Mouse (Mus musculus): ENCODE measurements at regions not wholly inside any gene's neighbourhood (a gene's known extent, or its start where the extent isn't known, plus 50 kb on each side); places are given as distances from the start of the nearest gene placed in this dataset.

GRCm38 (mm10) chr12:7537389-7537788, 440.1 kb upstream of the Apob start:
- H3K4me3 ChIP-seq (replicated peaks), result no peak overlapping the region
- no peaks in the 10 kb centered on the region for H3K4me1 ChIP-seq
- ATAC-seq (ENCODE audit: insufficient number of reproducible peaks, low FRiP score, low TSS enrichment, low read depth), result no peak

GRCm38 (mm10) chr12:7543281-7543981, 434.0 kb upstream of the Apob start:
- no peak for ATAC-seq (ENCODE audit: insufficient number of reproducible peaks, low FRiP score, low TSS enrichment, low read depth)
- Histone ChIP-seq H3K4me2 (replicated peaks) (no peak overlapping the region), H3K27me3 (no peaks in the 10 kb centered on the region), H3K4me3 (replicated peaks) (no peak overlapping the region), H3K4me1 (no peaks in the 10 kb centered on the region), H3K36me3 (no peaks in the 10 kb centered on the region), H3K9ac (no peak overlapping the region), H3K27ac (replicated peaks) (no peak overlapping the region), H3K9me3 (replicated peaks) (no peaks in the 10 kb centered on the region)
- WGBS, result 52% methylated on average over 8 of the region's 8 CpGs

More at GRCm38 (mm10) chr12:7537389-7537788, 440.1 kb upstream of the Apob start:
- no peaks in the 10 kb centered on the region for H3K9me3 ChIP-seq (replicated peaks)
- H3K27me3 ChIP-seq, result no peaks in the 10 kb centered on the region
- no peak overlapping the region for H3K9ac ChIP-seq
- no peak overlapping the region for H3K27ac ChIP-seq (replicated peaks)
- H3K36me3 ChIP-seq, result no peaks in the 10 kb centered on the region
- no peak overlapping the region for H3K4me2 ChIP-seq (replicated peaks)

GRCm38 (mm10) chr12:7548759-7549158, 428.7 kb upstream of the Apob start:
- Histone ChIP-seq H3K36me3 (no peaks in the 10 kb centered on the region), H3K27me3 (no peaks in the 10 kb centered on the region), H3K9me3 (replicated peaks) (no peaks in the 10 kb centered on the region), H3K4me2 (replicated peaks) (no peak overlapping the region), H3K9ac (no peak overlapping the region), H3K27ac (replicated peaks) (no peak overlapping the region), H3K4me3 (replicated peaks) (no peak overlapping the region), H3K4me1 (no peaks in the 10 kb centered on the region)
- 67% methylated on average over 1 of the region's 1 CpGs for WGBS
- no peak for ATAC-seq (ENCODE audit: insufficient number of reproducible peaks, low FRiP score, low TSS enrichment, low read depth)

GRCm38 (mm10) chr12:7560245-7560644, 417.2 kb upstream of the Apob start:
- Histone ChIP-seq H3K9me3 (replicated peaks) (no peaks in the 10 kb centered on the region), H3K36me3 (no peaks in the 10 kb centered on the region), H3K4me1 (no peaks in the 10 kb centered on the region), H3K4me2 (replicated peaks) (no peak overlapping the region), H3K9ac (no peak overlapping the region), H3K4me3 (replicated peaks) (no peak overlapping the region), H3K27me3 (no peaks in the 10 kb centered on the region), H3K27ac (replicated peaks) (no peak overlapping the region)
- ATAC-seq (ENCODE audit: insufficient number of reproducible peaks, low FRiP score, low TSS enrichment, low read depth), result no peak
- WGBS, result 79% methylated on average over 1 of the region's 1 CpGs

GRCm38 (mm10) chr12:7576081-7576480, 401.4 kb upstream of the Apob start:
- Histone ChIP-seq H3K36me3 (no peaks in the 10 kb centered on the region), H3K27me3 (no peaks in the 10 kb centered on the region), H3K9me3 (replicated peaks) (no peaks in the 10 kb centered on the region; the same call in 1 of the 2 replicates), H3K4me2 (replicated peaks) (no peak overlapping the region), H3K4me1 (no peaks in the 10 kb centered on the region), H3K27ac (replicated peaks) (no peak overlapping the region), H3K4me3 (replicated peaks) (no peak overlapping the region), H3K9ac (no peak overlapping the region)
- ATAC-seq (ENCODE audit: insufficient number of reproducible peaks, low FRiP score, low TSS enrichment, low read depth), result no peak
- 85% methylated on average over 2 of the region's 2 CpGs for WGBS

- no peak overlapping the region for H3K4me3 ChIP-seq (replicated peaks)
- H3K27me3 ChIP-seq, result no peaks in the 10 kb centered on the region
- ATAC-seq (ENCODE audit: insufficient number of reproducible peaks, low FRiP score, low TSS enrichment, low read depth), result no peak
- H3K36me3 ChIP-seq, result no peaks in the 10 kb centered on the region
- no peak overlapping the region for H3K4me2 ChIP-seq (replicated peaks)
- H3K9me3 ChIP-seq (replicated peaks), result no peaks in the 10 kb centered on the region
- H3K27ac ChIP-seq (replicated peaks), result no peak overlapping the region
- H3K9ac ChIP-seq, result no peak overlapping the region
- H3K4me1 ChIP-seq, result no peaks in the 10 kb centered on the region
Measured at GRCm38 (mm10) chr12:7587501-7587900, 389.9 kb upstream of the Apob start.

- no peak overlapping the region for H3K4me3 ChIP-seq (replicated peaks)
- H3K27me3 ChIP-seq, result no peaks in the 10 kb centered on the region
- no peaks in the 10 kb centered on the region for H3K36me3 ChIP-seq
- H3K4me1 ChIP-seq, result no peaks in the 10 kb centered on the region
- H3K9me3 ChIP-seq (replicated peaks), result no peaks in the 10 kb centered on the region
- WGBS, result 45% methylated on average over 3 of the region's 3 CpGs
- H3K27ac ChIP-seq (replicated peaks), result no peak overlapping the region
- H3K9ac ChIP-seq, result no peak overlapping the region
- no peak for ATAC-seq (ENCODE audit: insufficient number of reproducible peaks, low FRiP score, low TSS enrichment, low read depth)
- no peak overlapping the region for H3K4me2 ChIP-seq (replicated peaks)
Measured at GRCm38 (mm10) chr12:7611272-7612092, 366.0 kb upstream of the Apob start.

- Histone ChIP-seq H3K4me3 (replicated peaks) (no peak overlapping the region), H3K36me3 (no peaks in the 10 kb centered on the region), H3K9me3 (replicated peaks) (no peaks in the 10 kb centered on the region), H3K9ac (no peak overlapping the region), H3K27me3 (no peaks in the 10 kb centered on the region), H3K4me2 (replicated peaks) (no peak overlapping the region), H3K27ac (replicated peaks) (no peak overlapping the region), H3K4me1 (no peaks in the 10 kb centered on the region)
- 52% methylated on average over 4 of the region's 4 CpGs for WGBS
- ATAC-seq (ENCODE audit: insufficient number of reproducible peaks, low FRiP score, low TSS enrichment, low read depth), result no peak
Measured at GRCm38 (mm10) chr12:7636417-7637175, 340.9 kb upstream of the Apob start.

- Histone ChIP-seq H3K27ac (replicated peaks) (no peak overlapping the region), H3K9me3 (replicated peaks) (no peaks in the 10 kb centered on the region), H3K4me1 (no peaks in the 10 kb centered on the region), H3K36me3 (no peaks in the 10 kb centered on the region), H3K27me3 (no peaks in the 10 kb centered on the region), H3K4me2 (replicated peaks) (no peak overlapping the region), H3K9ac (no peak overlapping the region), H3K4me3 (replicated peaks) (no peak overlapping the region)
- ATAC-seq (ENCODE audit: insufficient number of reproducible peaks, low FRiP score, low TSS enrichment, low read depth), result no peak
- 63% methylated on average over 4 of the region's 4 CpGs for WGBS
Measured at GRCm38 (mm10) chr12:7637629-7638028, 339.8 kb upstream of the Apob start.

- H3K27ac ChIP-seq (replicated peaks), result no peak overlapping the region
- no peaks in the 10 kb centered on the region for H3K4me1 ChIP-seq
Measured at GRCm38 (mm10) chr12:7650851-7651250, 326.6 kb upstream of the Apob start.

GRCm38 (mm10) chr12:7662027-7662426, 315.4 kb upstream of the Apob start:
- Histone ChIP-seq H3K4me2 (replicated peaks) (no peak overlapping the region), H3K4me1 (no peaks in the 10 kb centered on the region), H3K9me3 (replicated peaks) (no peaks in the 10 kb centered on the region), H3K9ac (no peak overlapping the region), H3K4me3 (replicated peaks) (no peak overlapping the region), H3K27me3 (no peaks in the 10 kb centered on the region), H3K27ac (replicated peaks) (no peak overlapping the region), H3K36me3 (no peaks in the 10 kb centered on the region)
- 55% methylated on average over 3 of the region's 3 CpGs for WGBS
- no peak for ATAC-seq (ENCODE audit: insufficient number of reproducible peaks, low FRiP score, low TSS enrichment, low read depth)

More at GRCm38 (mm10) chr12:7650851-7651250, 326.6 kb upstream of the Apob start:
- Histone ChIP-seq H3K9me3 (replicated peaks) (no peaks in the 10 kb centered on the region), H3K9ac (no peak overlapping the region), H3K4me3 (replicated peaks) (no peak overlapping the region), H3K36me3 (no peaks in the 10 kb centered on the region), H3K4me2 (replicated peaks) (no peak overlapping the region), H3K27me3 (no peaks in the 10 kb centered on the region)
- no peak for ATAC-seq (ENCODE audit: insufficient number of reproducible peaks, low FRiP score, low TSS enrichment, low read depth)
- WGBS, result 83% methylated on average over 3 of the region's 3 CpGs

Data from embryonic facial prominence, embryonic 15.5 days (tissue).